Mouse (Mus musculus) cerebral cortex, adult 2 months (tissue): ENCODE measurements around the gene Fdxacb1.

Experiments
- WGBS: fragments of 180-500 bp; shearing (Covaris S2); methylation state at CpG from one replicate; pipeline ENCODE4 v1.1.7; 2018; 5-methylcytosine and 5-hydroxymethylcytosine counted together

Gene Fdxacb1

GRCm38 (mm10) chr9:50803055-50803671 lies 35.1 kb downstream of the Fdxacb1 start:
- WGBS = 86% methylated on average over 7 of the region's 7 CpGs

- WGBS = 89% methylated on average over 6 of the region's 6 CpGs
These were observed 40.4 kb downstream of the Fdxacb1 start for GRCm38 (mm10) chr9:50808471-50808870.

GRCm38 (mm10) chr9:50809146-50809545 lies 41.1 kb downstream of the Fdxacb1 start:
- WGBS = 95% methylated on average over 13 of the region's 13 CpGs

GRCm38 (mm10) chr9:50811187-50811586 lies 43.2 kb downstream of the Fdxacb1 start:
- 91% methylated on average over 7 of the region's 7 CpGs for WGBS

- WGBS = 87% methylated on average over 2 of the region's 2 CpGs
These were observed 43.7 kb downstream of the Fdxacb1 start for GRCm38 (mm10) chr9:50811746-50812145.

- WGBS = 95% methylated on average over 5 of the region's 5 CpGs
These were observed 45.8 kb downstream of the Fdxacb1 start for GRCm38 (mm10) chr9:50813796-50814195.

- WGBS = 98% methylated on average over 4 of the region's 4 CpGs
These were observed 47.6 kb downstream of the Fdxacb1 start for GRCm38 (mm10) chr9:50815666-50816065.

GRCm38 (mm10) chr9:50816512-50816911 lies 48.5 kb downstream of the Fdxacb1 start:
- WGBS = 95% methylated on average over 1 of the region's 1 CpGs

GRCm38 (mm10) chr9:50818050-50818449 lies 50.0 kb downstream of the Fdxacb1 start:
- WGBS = 95% methylated on average over 6 of the region's 6 CpGs

- 36% methylated on average over 6 of the region's 6 CpGs for WGBS
These were observed 51.7 kb downstream of the Fdxacb1 start for GRCm38 (mm10) chr9:50819716-50820115.

- 89% methylated on average over 6 of the region's 6 CpGs for WGBS
These were observed 53.6 kb downstream of the Fdxacb1 start for GRCm38 (mm10) chr9:50821651-50822050.

- 66% methylated on average over 5 of the region's 5 CpGs for WGBS
These were observed 54.2 kb downstream of the Fdxacb1 start for GRCm38 (mm10) chr9:50822216-50822615.
